Mouse (Mus musculus) kidney, postnatal 4 days (tissue): Measurements from ENCODE around the gene Mtr.

Experiments
- DNase-seq, 2 experiments: peaks; one replicate each; pipeline ENCODE4 v3.0.0; 2021; ENCODE audit warnings: mixed read lengths in 2 of 2

The Mtr gene

GRCm38 (mm10) chr13:12232141-12232540, 25.8 kb downstream of the Mtr start:
- DNase-seq, result no peak

- DNase-seq, result no peak
Measured at GRCm38 (mm10) chr13:12228248-12228647, 29.7 kb downstream of the Mtr start.

GRCm38 (mm10) chr13:12227606-12228005, 30.3 kb downstream of the Mtr start:
- DNase-seq, result peak in 1 of 2 experiments; percentile 5

GRCm38 (mm10) chr13:12218603-12219002, 39.3 kb downstream of the Mtr start:
- DNase-seq, result no peak

GRCm38 (mm10) chr13:12214922-12215321, 43.0 kb downstream of the Mtr start:
- DNase-seq, result no peak

- no peak for DNase-seq
Measured at GRCm38 (mm10) chr13:12211058-12211457, 46.9 kb downstream of the Mtr start.

- DNase-seq, result peak; percentile 46 to 52
Measured at GRCm38 (mm10) chr13:12210023-12210762, 47.7 kb downstream of the Mtr start.

GRCm38 (mm10) chr13:12200372-12200771, 57.5 kb downstream of the Mtr start:
- DNase-seq, result no peak

GRCm38 (mm10) chr13:12198486-12198885, 59.4 kb downstream of the Mtr start:
- DNase-seq, result no peak

- no peak for DNase-seq
Measured at GRCm38 (mm10) chr13:12196861-12197260, 61.1 kb downstream of the Mtr start.

- DNase-seq, result no peak
Measured at GRCm38 (mm10) chr13:12196012-12196411, 61.9 kb downstream of the Mtr start.

GRCm38 (mm10) chr13:12194942-12195662, 62.8 kb downstream of the Mtr start:
- DNase-seq, result peak in 1 of 2 experiments; percentile 10

- no peak for DNase-seq
Measured at GRCm38 (mm10) chr13:12189219-12189618, 68.7 kb downstream of the Mtr start.

GRCm38 (mm10) chr13:12188804-12189203, 69.1 kb downstream of the Mtr start:
- no peak for DNase-seq

GRCm38 (mm10) chr13:12179481-12179880, 78.4 kb downstream of the Mtr start:
- no peak for DNase-seq

GRCm38 (mm10) chr13:12176761-12177160, 81.2 kb downstream of the Mtr start:
- no peak for DNase-seq

- no peak for DNase-seq
Measured at GRCm38 (mm10) chr13:12175988-12176736, 81.8 kb downstream of the Mtr start.

- no peak for DNase-seq
Measured at GRCm38 (mm10) chr13:12167276-12167675, 90.6 kb downstream of the Mtr start.

GRCm38 (mm10) chr13:12166386-12166785, 91.5 kb downstream of the Mtr start:
- peak; percentile 21 to 34 for DNase-seq

GRCm38 (mm10) chr13:12165461-12166058, 92.4 kb downstream of the Mtr start:
- peak; percentile 18 to 30 for DNase-seq

- DNase-seq, result no peak
Measured at GRCm38 (mm10) chr13:12162457-12162856, 95.5 kb downstream of the Mtr start.

GRCm38 (mm10) chr13:12160121-12160475, 97.8 kb downstream of the Mtr start:
- peak; percentile 54 to 70 for DNase-seq
